Mouse (Mus musculus): ENCODE data around the gene Lmntd2.
A peak's percentile ranks its signal among the peaks of the same experiment; 100 is the strongest.
"Not testable (repeated sequence)": the region's sequence is repeated elsewhere in the genome, so short reads cannot be mapped to it uniquely, and the experiment has no call there.

Lmntd2 gene

GRCm38 (mm10) chr7:141213605-141214235 is at the start of gene Lmntd2:
Gene Lmntd2, minus strand, starts transcription at chr7:141214080.
- DNase-seq: no peak

GRCm38 (mm10) chr7:141263640-141264039 is 49.8 kb upstream of the Lmntd2 start:
- no peak for DNase-seq

GRCm38 (mm10) chr7:141261480-141261879 is 47.6 kb upstream of the Lmntd2 start:
- no peak for DNase-seq

GRCm38 (mm10) chr7:141256159-141256558 is 42.3 kb upstream of the Lmntd2 start:
- DNase-seq: no peak

GRCm38 (mm10) chr7:141250486-141250885 is 36.6 kb upstream of the Lmntd2 start:
- DNase-seq: not testable (repeated sequence)

GRCm38 (mm10) chr7:141231551-141231950 is 17.7 kb upstream of the Lmntd2 start:
- DNase-seq: no peak

GRCm38 (mm10) chr7:141231111-141231510 is 17.2 kb upstream of the Lmntd2 start:
- no peak for DNase-seq

GRCm38 (mm10) chr7:141230570-141230969 is 16.7 kb upstream of the Lmntd2 start:
- DNase-seq: no peak

GRCm38 (mm10) chr7:141229702-141230101 is 15.8 kb upstream of the Lmntd2 start:
- DNase-seq: no peak

GRCm38 (mm10) chr7:141228279-141229067 is 14.6 kb upstream of the Lmntd2 start, which contains the start of gene Phrf1:
Gene Phrf1, plus strand, starts transcription at chr7:141228784.
- peak; percentile 81 to 95 for DNase-seq

GRCm38 (mm10) chr7:141227796-141228195 is 13.9 kb upstream of the Lmntd2 start:
- DNase-seq: no peak

GRCm38 (mm10) chr7:141226535-141226934 is 12.7 kb upstream of the Lmntd2 start:
- no peak for DNase-seq

GRCm38 (mm10) chr7:141222696-141223215 is 8.9 kb upstream of the Lmntd2 start:
- DNase-seq: no peak

GRCm38 (mm10) chr7:141222126-141222467 is 8.2 kb upstream of the Lmntd2 start:
- DNase-seq: no peak

GRCm38 (mm10) chr7:141221249-141222125 is 7.6 kb upstream of the Lmntd2 start:
- DNase-seq: peak; percentile 84 to 85

- no peak for DNase-seq
Measured at GRCm38 (mm10) chr7:141220377-141220776, 6.5 kb upstream of the Lmntd2 start.

- DNase-seq: no peak
Measured at GRCm38 (mm10) chr7:141219558-141220099, 5.7 kb upstream of the Lmntd2 start.

- DNase-seq: no peak
Measured at GRCm38 (mm10) chr7:141218557-141219133, 4.8 kb upstream of the Lmntd2 start.

- no peak for DNase-seq
Measured at GRCm38 (mm10) chr7:141218141-141218540, 4.3 kb upstream of the Lmntd2 start.

GRCm38 (mm10) chr7:141217343-141218013 is 3.6 kb upstream of the Lmntd2 start:
- no peak for DNase-seq

GRCm38 (mm10) chr7:141216894-141217293 is 3.0 kb upstream of the Lmntd2 start:
- no peak for DNase-seq
